Mouse (Mus musculus): Measurements from ENCODE around the gene Acer1. TPM values are rescaled to one million over a fixed set of nuclear protein-coding genes. Genes with fewer than 3 reads are reported as not detected.
A peak's percentile ranks its signal among the peaks of the same experiment; 100 is the strongest.
"Not testable (repeated sequence)": the region's sequence is repeated elsewhere in the genome, so short reads cannot be mapped to it uniquely, and the experiment has no call there.

Gene Acer1
- polyA plus RNA-seq, 1 experiment from 2014 or later = not detected

GRCm38 (mm10) chr17:56929530-56929929 is 52.4 kb downstream of the Acer1 start:
- Histone ChIP-seq H3K9me3 (ENCODE audit: low read length) (no peaks in the 10 kb centered on the region), H3K4me3 (ENCODE audit: low read depth, low read length) (no peak overlapping the region), H3K4me1 (ENCODE audit: insufficient read depth) (peaks cover 26% of the 10 kb centered on the region), H3K9ac (replicated peaks) (no peak overlapping the region; the same call in 1 of the 2 replicates), H3K36me3 (replicated peaks; ENCODE audit: insufficient read depth, low read length) (no peaks in the 10 kb centered on the region; the same call in 1 of the 2 replicates), H3K27ac (ENCODE audit: low read depth) (0 out of 2 replicates have a peak overlapping the region, but pooled peaks have one; percentile 44), H3K27me3 (ENCODE audit: insufficient read depth, low read length) (no peaks in the 10 kb centered on the region), H3K4me2 (ENCODE audit: low read depth, low read length) (no peak overlapping the region)
- DNase-seq (peak; percentile 11), ATAC-seq (no peak)
- WGBS (ENCODE audit: insufficient replicate concordance) = 50% methylated on average over 1 of the region's 1 CpGs
- TF ChIP-seq CTCF (IDR thresholded peaks at IDR 0.05; ENCODE audit: low read depth) (no peak), EP300 (IDR thresholded peaks at IDR 0.05; ENCODE audit: low read depth) (no peak)

- Histone ChIP-seq H3K4me2 (ENCODE audit: low read depth, low read length) (no peak overlapping the region), H3K36me3 (replicated peaks; ENCODE audit: insufficient read depth, low read length) (no peaks in the 10 kb centered on the region; the same call in 1 of the 2 replicates), H3K4me3 (ENCODE audit: low read depth, low read length) (no peak overlapping the region), H3K9me3 (ENCODE audit: low read length) (no peaks in the 10 kb centered on the region), H3K27me3 (ENCODE audit: insufficient read depth, low read length) (no peaks in the 10 kb centered on the region), H3K4me1 (ENCODE audit: insufficient read depth) (peaks cover 22% of the 10 kb centered on the region), H3K27ac (ENCODE audit: low read depth) (0 out of 2 replicates have a peak overlapping the region, but pooled peaks have one; percentile 44), H3K9ac (replicated peaks) (no peak overlapping the region)
- ATAC-seq (no peak), DNase-seq (no peak)
- TF ChIP-seq CTCF (IDR thresholded peaks at IDR 0.05; ENCODE audit: low read depth) (no peak), EP300 (IDR thresholded peaks at IDR 0.05; ENCODE audit: low read depth) (no peak)
Observed at GRCm38 (mm10) chr17:56929101-56929500, 52.8 kb downstream of the Acer1 start.

- no peak for ATAC-seq
- H3K9me3 ChIP-seq (ENCODE audit: low read length) = no peaks in the 10 kb centered on the region
- WGBS (ENCODE audit: insufficient replicate concordance) = 71% methylated on average over 2 of the region's 2 CpGs
Observed at GRCm38 (mm10) chr17:56925998-56926397, 55.9 kb downstream of the Acer1 start.

DNA sequence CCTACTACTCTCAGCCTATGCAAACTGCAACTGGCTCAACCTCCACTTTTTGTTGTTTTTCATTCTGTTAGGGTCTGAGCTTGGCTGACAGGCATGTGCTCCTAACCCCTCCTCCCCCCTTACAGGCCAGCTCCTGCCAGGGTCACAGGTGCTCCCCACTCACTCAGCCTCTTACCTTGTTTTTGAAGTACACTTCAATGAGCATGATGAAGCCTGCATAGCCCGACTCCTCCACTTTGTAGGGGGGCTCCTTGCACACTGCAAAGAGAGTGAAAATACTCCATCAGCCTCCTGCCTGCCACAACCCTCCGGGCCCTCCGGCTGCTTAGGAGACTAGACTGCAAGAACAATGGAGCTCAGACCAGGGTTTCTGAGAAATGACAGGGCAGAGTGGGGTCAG is 62.2 kb downstream of the Acer1 start:
- no peak overlapping the region for H3K4me3 ChIP-seq (ENCODE audit: low read depth, low read length)
- TF ChIP-seq CTCF (IDR thresholded peaks at IDR 0.05; ENCODE audit: low read depth) = no peak
- TF ChIP-seq EP300 (IDR thresholded peaks at IDR 0.05; ENCODE audit: low read depth) = no peak
- H3K27me3 ChIP-seq (ENCODE audit: insufficient read depth, low read length) = no peaks in the 10 kb centered on the region
- 83% methylated on average over 3 of the region's 3 CpGs for WGBS (ENCODE audit: insufficient replicate concordance)
- no peaks in the 10 kb centered on the region for H3K4me1 ChIP-seq (ENCODE audit: insufficient read depth)
- no peaks in the 10 kb centered on the region for H3K9me3 ChIP-seq (ENCODE audit: low read length)
- no peak for ATAC-seq
- H3K36me3 ChIP-seq (replicated peaks; ENCODE audit: insufficient read depth, low read length) = peaks cover 30% of the 10 kb centered on the region
- no peak overlapping the region for H3K9ac ChIP-seq (replicated peaks)
- H3K4me2 ChIP-seq (ENCODE audit: low read depth, low read length) = no peak overlapping the region
- DNase-seq = no peak
- H3K27ac ChIP-seq (ENCODE audit: low read depth) = no peak overlapping the region

More at GRCm38 (mm10) chr17:56925998-56926397, 55.9 kb downstream of the Acer1 start:
- no peak for DNase-seq
- Histone ChIP-seq H3K4me2 (ENCODE audit: low read depth, low read length) (no peak overlapping the region), H3K4me3 (ENCODE audit: low read depth, low read length) (no peak overlapping the region), H3K4me1 (ENCODE audit: insufficient read depth) (peaks cover 18% of the 10 kb centered on the region), H3K27ac (ENCODE audit: low read depth) (no peak overlapping the region), H3K36me3 (replicated peaks; ENCODE audit: insufficient read depth, low read length) (peaks cover 13% of the 10 kb centered on the region), H3K27me3 (ENCODE audit: insufficient read depth, low read length) (no peaks in the 10 kb centered on the region), H3K9ac (replicated peaks) (no peak overlapping the region)
- TF ChIP-seq CTCF (IDR thresholded peaks at IDR 0.05; ENCODE audit: low read depth) (no peak), EP300 (IDR thresholded peaks at IDR 0.05; ENCODE audit: low read depth) (no peak)

GRCm38 (mm10) chr17:56917166-56917565 is 64.8 kb downstream of the Acer1 start:
- H3K4me1 ChIP-seq (ENCODE audit: insufficient read depth) = peaks cover 5% of the 10 kb centered on the region; the same call in 1 of the 2 replicates
- TF ChIP-seq EP300 (IDR thresholded peaks at IDR 0.05; ENCODE audit: low read depth) (no peak), CTCF (IDR thresholded peaks at IDR 0.05; ENCODE audit: low read depth) (no peak)
- no peaks in the 10 kb centered on the region for H3K27me3 ChIP-seq (ENCODE audit: insufficient read depth, low read length)
- no peak overlapping the region for H3K27ac ChIP-seq (ENCODE audit: low read depth)
- no peak overlapping the region for H3K4me3 ChIP-seq (ENCODE audit: low read depth, low read length)
- H3K36me3 ChIP-seq (replicated peaks; ENCODE audit: insufficient read depth, low read length) = peaks cover 28% of the 10 kb centered on the region
- no peak for ATAC-seq
- H3K4me2 ChIP-seq (ENCODE audit: low read depth, low read length) = no peak overlapping the region
- no peaks in the 10 kb centered on the region for H3K9me3 ChIP-seq (ENCODE audit: low read length)
- 81% methylated on average over 2 of the region's 2 CpGs for WGBS (ENCODE audit: insufficient replicate concordance)
- H3K9ac ChIP-seq (replicated peaks) = no peak overlapping the region
- DNase-seq = no peak

DNA sequence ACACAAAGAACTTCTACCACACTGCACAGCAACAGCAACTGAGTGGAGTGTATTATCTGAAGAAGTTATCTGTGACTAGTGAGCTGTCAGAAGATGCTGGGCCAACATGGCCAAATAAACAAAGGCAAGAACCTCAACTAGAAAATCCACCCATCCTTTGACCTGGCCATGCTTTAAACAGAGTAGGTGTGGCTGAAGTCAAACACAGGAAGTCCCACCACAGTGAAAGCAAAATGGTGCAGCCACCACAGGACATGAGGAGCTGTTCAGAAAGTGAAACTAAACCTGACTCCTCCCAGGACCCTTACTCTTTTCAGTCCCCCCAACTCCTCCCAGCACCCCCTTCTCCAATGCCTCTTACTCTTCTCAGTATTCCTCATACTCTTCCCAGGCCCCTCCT is 68.5 kb downstream of the Acer1 start:
- Histone ChIP-seq H3K27me3 (ENCODE audit: insufficient read depth, low read length) (no peaks in the 10 kb centered on the region), H3K4me2 (ENCODE audit: low read depth, low read length) (no peak overlapping the region), H3K27ac (ENCODE audit: low read depth) (no peak overlapping the region), H3K36me3 (replicated peaks; ENCODE audit: insufficient read depth, low read length) (peaks cover 16% of the 10 kb centered on the region; the same call in 1 of the 2 replicates), H3K9ac (replicated peaks) (no peak overlapping the region), H3K4me1 (ENCODE audit: insufficient read depth) (peaks cover 5% of the 10 kb centered on the region; the same call in 1 of the 2 replicates), H3K4me3 (ENCODE audit: low read depth, low read length) (no peak overlapping the region), H3K9me3 (ENCODE audit: low read length) (no peaks in the 10 kb centered on the region)
- ATAC-seq (no peak), DNase-seq (no peak)
- TF ChIP-seq CTCF (IDR thresholded peaks at IDR 0.05; ENCODE audit: low read depth) (no peak), EP300 (IDR thresholded peaks at IDR 0.05; ENCODE audit: low read depth) (no peak)

DNA sequence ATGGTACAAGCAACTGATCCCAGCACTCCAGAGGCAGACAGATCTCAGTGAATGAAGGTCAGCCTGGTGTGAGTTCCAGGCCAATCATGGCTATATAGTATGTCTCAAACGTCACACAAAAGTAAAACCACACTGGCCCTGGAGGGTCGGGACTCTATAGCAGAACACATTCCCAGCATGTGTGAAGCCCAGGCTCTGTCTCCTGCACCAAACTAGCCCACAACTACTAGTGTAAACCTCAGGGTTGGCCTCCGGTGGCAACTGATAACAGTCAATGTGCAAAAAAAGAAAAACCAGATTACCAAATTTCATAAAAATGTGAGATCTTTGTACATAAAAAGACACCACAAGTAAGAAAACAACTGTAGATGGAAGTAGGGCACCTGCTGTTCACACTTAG is 68.9 kb downstream of the Acer1 start:
- ATAC-seq = no peak
- no peak for TF ChIP-seq CTCF (IDR thresholded peaks at IDR 0.05; ENCODE audit: low read depth)
- no peak for TF ChIP-seq EP300 (IDR thresholded peaks at IDR 0.05; ENCODE audit: low read depth)

DNA sequence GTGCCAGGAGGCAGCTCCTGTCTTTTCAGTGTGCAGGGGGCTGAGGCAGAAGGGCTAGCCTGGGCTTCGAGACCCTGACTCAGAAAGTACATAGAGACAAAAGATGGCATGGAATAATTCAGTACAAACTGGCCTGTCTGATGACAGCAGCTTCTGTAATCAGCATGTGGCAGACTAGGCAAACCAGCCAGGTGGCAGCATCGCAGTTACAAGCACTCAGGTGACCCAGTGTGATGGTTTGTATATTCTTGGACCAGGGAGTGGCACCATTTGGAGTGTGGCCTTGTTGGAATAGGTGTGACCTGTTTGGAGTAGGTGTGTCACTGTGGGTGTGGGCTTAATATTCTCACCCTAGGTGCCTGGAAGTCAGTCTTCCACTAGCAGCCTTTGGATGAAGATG is 72.2 kb downstream of the Acer1 start:
- not testable (repeated sequence) for ATAC-seq; H3K4me3 ChIP-seq (ENCODE audit: low read depth, low read length); H3K27me3 ChIP-seq (ENCODE audit: insufficient read depth, low read length); H3K27ac ChIP-seq (ENCODE audit: low read depth); H3K9me3 ChIP-seq (ENCODE audit: low read length); DNase-seq; H3K4me1 ChIP-seq (ENCODE audit: insufficient read depth); H3K4me2 ChIP-seq (ENCODE audit: low read depth, low read length); H3K9ac ChIP-seq (replicated peaks)
- 73% methylated on average over 2 of the region's 2 CpGs for WGBS (ENCODE audit: insufficient replicate concordance)
- peaks cover 21% of the 10 kb centered on the region for H3K36me3 ChIP-seq (replicated peaks; ENCODE audit: insufficient read depth, low read length)

More for the DNA sequence above, 68.9 kb downstream of the Acer1 start:
- Histone ChIP-seq H3K27ac (ENCODE audit: low read depth) (no peak overlapping the region), H3K4me1 (ENCODE audit: insufficient read depth) (peaks cover 5% of the 10 kb centered on the region; the same call in 1 of the 2 replicates), H3K9me3 (ENCODE audit: low read length) (no peaks in the 10 kb centered on the region), H3K4me3 (ENCODE audit: low read depth, low read length) (no peak overlapping the region), H3K9ac (replicated peaks) (no peak overlapping the region), H3K36me3 (replicated peaks; ENCODE audit: insufficient read depth, low read length) (peaks cover 16% of the 10 kb centered on the region; the same call in 1 of the 2 replicates), H3K4me2 (ENCODE audit: low read depth, low read length) (no peak overlapping the region), H3K27me3 (ENCODE audit: insufficient read depth, low read length) (no peaks in the 10 kb centered on the region)
- WGBS (ENCODE audit: insufficient replicate concordance) = 67% methylated on average over 3 of the region's 3 CpGs
- no peak for DNase-seq
